Mouse (Mus musculus): ENCODE data around the gene Polh. TPM values are rescaled to one million over a fixed set of nuclear protein-coding genes. Genes with fewer than 3 reads are reported as not detected.

Gene Polh
- polyA plus RNA-seq, 1 experiment from 2014 or later = 7.7 TPM

GRCm38 (mm10) chr17:46157131-46157530 lies 45.3 kb downstream of the Polh start:
- Histone ChIP-seq H3K9me3 (replicated peaks; ENCODE audit: control insufficient read depth, low read length, poor library complexity, severe bottlenecking) (no peaks in the 10 kb centered on the region), H3K27me3 (ENCODE audit: control insufficient read depth, insufficient read depth, low read depth, low read length) (no peaks in the 10 kb centered on the region), H3K36me3 (ENCODE audit: control insufficient read depth, insufficient read depth, low read length) (no peaks in the 10 kb centered on the region), H3K27ac (ENCODE audit: low read length) (no peak overlapping the region), H3K4me3 (ENCODE audit: low read depth, low read length) (no peak overlapping the region), H3K4me2 (ENCODE audit: low read length) (no peak overlapping the region), H3K4me1 (ENCODE audit: control insufficient read depth, insufficient read depth, low read length) (peaks cover 24% of the 10 kb centered on the region), H3K9ac (ENCODE audit: low read depth, low read length) (no peak overlapping the region)
- ATAC-seq = no peak
- WGBS = 84% methylated on average over 8 of the region's 8 CpGs

DNA sequence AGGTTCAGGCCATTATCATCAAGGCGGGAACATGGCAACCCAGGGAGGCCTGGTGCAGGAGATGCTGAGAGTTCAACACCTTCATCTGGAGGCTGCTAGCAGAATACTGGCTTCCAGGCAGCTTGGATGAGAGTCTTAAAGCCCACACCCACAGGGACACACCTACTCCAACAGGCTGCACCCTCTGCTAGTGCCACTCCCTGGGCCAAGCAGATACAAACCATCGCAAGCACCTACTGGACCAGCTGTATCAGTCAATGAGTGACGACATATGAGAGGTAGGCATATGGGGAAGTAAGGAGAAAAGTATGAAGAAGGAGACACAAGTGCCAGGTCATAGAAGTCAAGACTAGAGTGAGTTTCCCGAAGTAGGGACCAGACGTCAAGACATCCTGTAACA lies 45.8 kb downstream of the Polh start:
- Histone ChIP-seq H3K4me2 (ENCODE audit: low read length) (no peak overlapping the region), H3K4me3 (ENCODE audit: low read depth, low read length) (no peak overlapping the region), H3K9me3 (replicated peaks; ENCODE audit: control insufficient read depth, low read length, poor library complexity, severe bottlenecking) (no peaks in the 10 kb centered on the region), H3K4me1 (ENCODE audit: control insufficient read depth, insufficient read depth, low read length) (peaks cover 20% of the 10 kb centered on the region), H3K9ac (ENCODE audit: low read depth, low read length) (no peak overlapping the region), H3K27me3 (ENCODE audit: control insufficient read depth, insufficient read depth, low read depth, low read length) (no peaks in the 10 kb centered on the region), H3K36me3 (ENCODE audit: control insufficient read depth, insufficient read depth, low read length) (no peaks in the 10 kb centered on the region), H3K27ac (ENCODE audit: low read length) (no peak overlapping the region)
- no peak for ATAC-seq
- 86% methylated on average over 5 of the region's 5 CpGs for WGBS

GRCm38 (mm10) chr17:46154336-46154735 lies 48.1 kb downstream of the Polh start:
- H3K4me2 ChIP-seq (ENCODE audit: low read length) = no peak overlapping the region
- no peak overlapping the region for H3K27ac ChIP-seq (ENCODE audit: low read length)
- H3K36me3 ChIP-seq (ENCODE audit: control insufficient read depth, insufficient read depth, low read length) = no peaks in the 10 kb centered on the region
- H3K4me1 ChIP-seq (ENCODE audit: control insufficient read depth, insufficient read depth, low read length) = peaks cover 11% of the 10 kb centered on the region
- no peak overlapping the region for H3K9ac ChIP-seq (ENCODE audit: low read depth, low read length)
- 93% methylated on average over 3 of the region's 3 CpGs for WGBS
- no peaks in the 10 kb centered on the region for H3K27me3 ChIP-seq (ENCODE audit: control insufficient read depth, insufficient read depth, low read depth, low read length)
- ATAC-seq = no peak
- H3K9me3 ChIP-seq (replicated peaks; ENCODE audit: control insufficient read depth, low read length, poor library complexity, severe bottlenecking) = no peaks in the 10 kb centered on the region
- no peak overlapping the region for H3K4me3 ChIP-seq (ENCODE audit: low read depth, low read length)

DNA sequence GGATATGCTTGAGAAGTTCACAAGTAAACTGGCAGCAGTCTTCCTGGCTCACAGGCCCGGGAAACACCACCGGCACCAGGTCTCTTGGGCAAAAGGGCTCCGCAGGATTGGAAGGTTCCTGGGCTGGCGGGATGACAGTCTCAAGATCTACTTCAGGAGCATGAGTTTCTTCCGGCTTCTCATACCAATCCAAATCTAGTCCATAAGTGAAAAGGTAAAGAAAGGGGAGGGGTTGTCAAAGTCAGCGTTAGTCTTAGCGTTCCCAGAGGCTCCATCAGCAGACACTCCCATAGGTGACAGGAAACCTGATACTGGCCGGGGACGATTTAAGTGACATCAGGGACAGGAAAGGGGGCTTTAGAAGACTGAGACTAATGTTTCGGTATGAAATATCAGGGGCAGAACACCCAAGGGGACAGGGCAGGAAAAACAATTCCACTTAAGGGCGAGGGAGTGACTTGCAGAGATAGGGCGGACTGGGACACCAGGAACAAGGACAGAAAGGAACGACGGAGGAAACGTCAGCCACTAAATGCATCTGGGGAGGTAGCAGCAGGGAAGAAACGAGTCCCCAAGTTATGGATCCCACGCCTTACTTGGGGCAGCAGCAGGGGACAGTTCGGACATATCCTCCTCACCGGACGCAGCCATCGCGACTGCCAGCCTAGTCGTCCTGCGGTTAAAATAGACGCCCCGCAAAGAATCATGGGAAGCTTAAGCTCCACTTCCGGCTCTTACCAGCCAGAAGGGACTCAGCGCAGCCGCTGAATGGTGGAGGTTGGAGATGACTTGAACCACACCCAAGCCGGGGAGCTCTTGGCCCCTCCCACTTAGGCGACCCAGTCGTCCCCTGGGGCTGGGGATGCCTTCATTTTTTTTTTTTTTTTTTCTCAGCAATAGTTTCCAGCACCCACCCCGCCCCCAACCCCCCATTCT lies 49.3 kb downstream of the Polh start, which contains the start of gene Mad2l1bp:
TSS of gene Mad2l1bp (minus strand) at position 707 of the 936 bp plus-strand sequence.
- H3K9me3 ChIP-seq (replicated peaks; ENCODE audit: control insufficient read depth, low read length, poor library complexity, severe bottlenecking) = no peaks in the 10 kb centered on the region
- H3K4me3 ChIP-seq (ENCODE audit: low read depth, low read length) = peak within 1 kb of the TSS; percentile 44
- H3K9ac ChIP-seq (ENCODE audit: low read depth, low read length) = peak within 1 kb of the TSS; percentile 61
- H3K36me3 ChIP-seq (ENCODE audit: control insufficient read depth, insufficient read depth, low read length) = 0 out of 2 replicates have a peak, but pooled peaks cover under 1% of the 10 kb centered on the region
- no peaks in the 10 kb centered on the region for H3K27me3 ChIP-seq (ENCODE audit: control insufficient read depth, insufficient read depth, low read depth, low read length)
- peak within 1 kb of the TSS; percentile 6; the same call in 1 of the 2 replicates for H3K27ac ChIP-seq (ENCODE audit: low read length)
- 5% methylated on average over 33 of the region's 33 CpGs for WGBS
- ATAC-seq = peak; percentile 92
- H3K4me1 ChIP-seq (ENCODE audit: control insufficient read depth, insufficient read depth, low read length) = peaks cover 11% of the 10 kb centered on the region
- H3K4me2 ChIP-seq (ENCODE audit: low read length) = peak within 1 kb of the TSS; percentile 91

- H3K9me3 ChIP-seq (replicated peaks; ENCODE audit: control insufficient read depth, low read length, poor library complexity, severe bottlenecking) = no peaks in the 10 kb centered on the region
- H3K27ac ChIP-seq (ENCODE audit: low read length) = peak within 1 kb of the TSS; percentile 68
- WGBS = 6% methylated on average over 37 of the region's 37 CpGs
- peak within 1 kb of the TSS; percentile 66 for H3K4me2 ChIP-seq (ENCODE audit: low read length)
- peaks cover 14% of the 10 kb centered on the region for H3K36me3 ChIP-seq (ENCODE audit: control insufficient read depth, insufficient read depth, low read length)
- H3K27me3 ChIP-seq (ENCODE audit: control insufficient read depth, insufficient read depth, low read depth, low read length) = no peaks in the 10 kb centered on the region
- peaks cover 11% of the 10 kb centered on the region; the same call in 1 of the 2 replicates for H3K4me1 ChIP-seq (ENCODE audit: control insufficient read depth, insufficient read depth, low read length)
- peak; percentile 98 for ATAC-seq
- peak within 1 kb of the TSS; percentile 59 for H3K4me3 ChIP-seq (ENCODE audit: low read depth, low read length)
- H3K9ac ChIP-seq (ENCODE audit: low read depth, low read length) = peak within 1 kb of the TSS; percentile 76
These were observed 58.6 kb downstream of the Polh start, which contains the start of gene Rsph9 for GRCm38 (mm10) chr17:46143578-46144423. Gene Rsph9, minus strand, starts transcription at chr17:46144216.

DNA sequence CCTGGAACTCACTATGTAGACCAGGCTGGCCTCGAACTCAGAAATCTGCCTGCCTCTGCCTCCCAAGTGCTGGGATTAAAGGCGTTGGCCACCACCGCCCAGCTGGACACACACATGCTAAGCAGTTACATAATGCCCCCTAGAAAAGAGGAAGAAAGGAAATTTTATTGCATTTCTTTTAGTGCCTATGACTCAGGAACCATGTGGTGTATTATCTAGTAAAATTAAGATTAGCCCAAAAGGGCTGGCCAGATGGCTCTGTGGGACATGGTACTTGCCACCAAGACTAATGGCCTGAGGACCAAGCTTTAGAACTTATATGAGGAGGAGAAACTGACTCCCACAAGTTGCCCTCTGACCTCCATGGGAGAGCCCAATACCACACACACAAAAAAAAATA lies 62.6 kb downstream of the Polh start:
- 94% methylated on average over 3 of the region's 3 CpGs for WGBS
- H3K36me3 ChIP-seq (ENCODE audit: control insufficient read depth, insufficient read depth, low read length) = no peaks in the 10 kb centered on the region; the same call in 1 of the 2 replicates
- ATAC-seq = no peak
- H3K27ac ChIP-seq (ENCODE audit: low read length) = no peak overlapping the region
- H3K4me1 ChIP-seq (ENCODE audit: control insufficient read depth, insufficient read depth, low read length) = peaks cover 11% of the 10 kb centered on the region; the same call in 1 of the 2 replicates
- H3K9me3 ChIP-seq (replicated peaks; ENCODE audit: control insufficient read depth, low read length, poor library complexity, severe bottlenecking) = no peaks in the 10 kb centered on the region
- H3K4me2 ChIP-seq (ENCODE audit: low read length) = no peak overlapping the region
- H3K27me3 ChIP-seq (ENCODE audit: control insufficient read depth, insufficient read depth, low read depth, low read length) = no peaks in the 10 kb centered on the region
- no peak overlapping the region for H3K4me3 ChIP-seq (ENCODE audit: low read depth, low read length)
- H3K9ac ChIP-seq (ENCODE audit: low read depth, low read length) = no peak overlapping the region

DNA sequence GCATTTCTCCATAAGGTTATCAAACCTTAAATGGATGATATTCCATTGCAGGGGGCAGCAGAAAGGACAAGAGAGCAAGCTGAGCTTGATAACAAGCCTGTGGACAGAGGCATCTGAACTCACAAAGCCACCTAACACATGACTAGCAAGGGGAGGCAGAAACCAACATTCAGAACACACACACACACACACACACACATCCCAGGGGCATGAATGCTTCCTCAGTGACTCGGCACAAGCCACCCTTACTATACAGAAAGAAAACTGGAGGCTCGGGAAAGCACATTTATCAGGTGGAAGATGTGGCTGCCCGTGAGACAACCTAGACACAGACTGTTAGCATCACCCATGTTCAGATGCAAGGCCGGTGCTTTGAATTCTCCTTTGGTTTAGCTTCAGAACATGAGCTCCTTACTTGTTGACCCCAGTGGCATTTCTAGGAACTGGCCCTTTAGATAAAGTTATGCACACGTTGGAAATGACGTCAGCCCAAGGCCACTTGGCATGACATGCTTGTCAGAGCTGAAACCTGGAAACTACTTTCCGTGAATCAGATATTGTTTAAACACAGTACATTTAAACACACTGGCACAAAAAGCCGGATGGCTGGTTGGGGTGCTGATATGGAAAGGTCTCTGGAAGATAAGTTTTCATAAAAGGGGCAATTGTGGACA lies 63.7 kb downstream of the Polh start:
- 87% methylated on average over 8 of the region's 8 CpGs for WGBS
- ATAC-seq = no peak
- Histone ChIP-seq H3K9me3 (replicated peaks; ENCODE audit: control insufficient read depth, low read length, poor library complexity, severe bottlenecking) (no peaks in the 10 kb centered on the region), H3K27me3 (ENCODE audit: control insufficient read depth, insufficient read depth, low read depth, low read length) (no peaks in the 10 kb centered on the region), H3K9ac (ENCODE audit: low read depth, low read length) (no peak overlapping the region), H3K4me3 (ENCODE audit: low read depth, low read length) (no peak overlapping the region), H3K27ac (ENCODE audit: low read length) (no peak overlapping the region), H3K36me3 (ENCODE audit: control insufficient read depth, insufficient read depth, low read length) (peaks cover 3% of the 10 kb centered on the region; the same call in 1 of the 2 replicates), H3K4me1 (ENCODE audit: control insufficient read depth, insufficient read depth, low read length) (peaks cover 8% of the 10 kb centered on the region; the same call in 1 of the 2 replicates), H3K4me2 (ENCODE audit: low read length) (no peak overlapping the region)

DNA sequence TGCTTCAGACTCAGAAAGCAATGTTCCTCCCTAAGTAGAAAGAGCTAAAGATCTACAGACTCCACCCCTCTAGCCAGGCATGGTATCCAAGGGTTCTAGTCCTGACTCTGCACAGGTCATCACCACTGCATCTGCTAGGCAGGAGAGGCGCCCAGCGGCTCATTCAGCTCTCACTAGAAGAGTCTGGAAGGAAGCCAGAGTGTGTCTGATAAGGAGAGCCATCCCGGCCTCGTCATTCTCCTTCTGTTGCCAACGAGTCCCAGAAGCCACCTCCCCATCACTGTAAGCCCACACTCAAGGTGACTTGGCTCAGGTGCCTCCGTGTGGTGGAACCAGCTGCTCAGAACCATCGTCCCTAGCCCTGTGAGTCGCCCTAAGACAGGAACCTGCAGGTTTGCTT lies 69.6 kb downstream of the Polh start:
- H3K9me3 ChIP-seq (replicated peaks; ENCODE audit: control insufficient read depth, low read length, poor library complexity, severe bottlenecking) = no peaks in the 10 kb centered on the region
- peaks cover 17% of the 10 kb centered on the region; the same call in 1 of the 2 replicates for H3K36me3 ChIP-seq (ENCODE audit: control insufficient read depth, insufficient read depth, low read length)
- 75% methylated on average over 8 of the region's 8 CpGs for WGBS
- ATAC-seq = no peak
- H3K4me3 ChIP-seq (ENCODE audit: low read depth, low read length) = no peak overlapping the region
- H3K27me3 ChIP-seq (ENCODE audit: control insufficient read depth, insufficient read depth, low read depth, low read length) = no peaks in the 10 kb centered on the region
- H3K4me1 ChIP-seq (ENCODE audit: control insufficient read depth, insufficient read depth, low read length) = no peaks in the 10 kb centered on the region
- H3K9ac ChIP-seq (ENCODE audit: low read depth, low read length) = no peak overlapping the region
- no peak overlapping the region for H3K27ac ChIP-seq (ENCODE audit: low read length)
- no peak overlapping the region for H3K4me2 ChIP-seq (ENCODE audit: low read length)

All from midbrain, embryonic 16.5 days (tissue).